25 mouse cellular contexts compared by ENCODE assay signal in genomic region chr14:49362161-49362560, GRCm38 (mm10).
"Had no signal": no experiment of that assay in that cellular context is flagged by ENCODE, and none has a peak within 500 bp of the region (broad histone marks: within the 10 kb centered on the region; RNA-seq: fewer than 3 reads in every experiment).

No protein-coding gene starts in this region.

- H3K27me3 ChIP-seq: heart, embryonic 13.5 days; heart, embryonic 15.5 days; hindbrain, embryonic 13.5 days; hindbrain, embryonic 15.5 days; intestine, embryonic 15.5 days; kidney, embryonic 15.5 days; limb, embryonic 12.5 days; liver, embryonic 13.5 days; liver, embryonic 15.5 days had no signal

- H3K4me3 ChIP-seq: gastrocnemius, adult 2 months; heart, adult 2 months; heart, embryonic 13.5 days; heart, embryonic 15.5 days; hindbrain, embryonic 13.5 days; hindbrain, embryonic 15.5 days; intestine, embryonic 15.5 days; kidney, embryonic 15.5 days; limb, embryonic 10.5 days; limb, embryonic 12.5 days; liver, embryonic 13.5 days; liver, embryonic 15.5 days had no signal

- H3K36me3 ChIP-seq: heart, embryonic 13.5 days; heart, embryonic 15.5 days; hindbrain, embryonic 13.5 days; hindbrain, embryonic 15.5 days; intestine, embryonic 15.5 days; kidney, embryonic 15.5 days; limb, embryonic 10.5 days; limb, embryonic 12.5 days; liver, embryonic 13.5 days; liver, embryonic 15.5 days had no signal

- H3K4me1 ChIP-seq: heart, embryonic 13.5 days; heart, embryonic 15.5 days; hindbrain, embryonic 13.5 days; hindbrain, embryonic 15.5 days; intestine, embryonic 15.5 days; kidney, embryonic 15.5 days; limb, embryonic 12.5 days; liver, embryonic 13.5 days; liver, embryonic 15.5 days had no signal

- DNase-seq: gastrocnemius, adult 2 months; gastrocnemius, postnatal 10 days; gastrocnemius, postnatal 25 days; heart, adult 2 months; heart, postnatal 4 days; kidney, adult 11 months; kidney, adult 2 months; kidney, adult 9 months; kidney, postnatal 14 days; kidney, postnatal 36 days; layer of hippocampus, adult 9-11 months; layer of hippocampus, postnatal 36 days; liver; liver, embryonic 13.5 days had no signal

- H3K27ac ChIP-seq: gastrocnemius, adult 2 months; heart, adult 2 months; heart, embryonic 13.5 days; heart, embryonic 15.5 days; hindbrain, embryonic 13.5 days; hindbrain, embryonic 15.5 days; hindbrain, postnatal 0 days; intestine, embryonic 15.5 days; kidney, embryonic 15.5 days; kidney, postnatal 0 days; limb, embryonic 10.5 days; limb, embryonic 12.5 days; liver, embryonic 13.5 days; liver, embryonic 15.5 days had no signal

- H3K9me3 ChIP-seq: heart, embryonic 13.5 days; heart, embryonic 15.5 days; hindbrain, embryonic 13.5 days; hindbrain, embryonic 15.5 days; intestine, embryonic 15.5 days; kidney, embryonic 15.5 days; limb, embryonic 10.5 days; limb, embryonic 12.5 days; liver, embryonic 13.5 days; liver, embryonic 15.5 days had no signal

- H3K9ac ChIP-seq: heart, embryonic 13.5 days; heart, embryonic 15.5 days; hindbrain, embryonic 13.5 days; hindbrain, embryonic 15.5 days; intestine, embryonic 15.5 days; kidney, embryonic 15.5 days; limb, embryonic 12.5 days; liver, embryonic 13.5 days; liver, embryonic 15.5 days had no signal

- ATAC-seq: hindbrain, postnatal 0 days; intestine, embryonic 15.5 days had no signal
